Mouse (Mus musculus) small intestine, adult 10 weeks (tissue): ENCODE results near the gene Slc9a1. TPM values are rescaled to one million over a fixed set of nuclear protein-coding genes. Genes with fewer than 3 reads are reported as not detected.

ENCODE experiments used
- polyA plus RNA-seq: library from polyadenylated mRNA; stranded (reverse); fragments of 350-450 nt; fragmentation: Illumina TruSeq; extraction: RNeasy Lipid Tissue Mini Kit (QIAGEN cat#74804); gene quantifications from one replicate; pipeline ENCODE4 v1.2.3, GENCODE M21; 2014; ENCODE audit warnings: low replicate concordance

Gene Slc9a1
- polyA plus RNA-seq: 0.97 TPM

DNA sequence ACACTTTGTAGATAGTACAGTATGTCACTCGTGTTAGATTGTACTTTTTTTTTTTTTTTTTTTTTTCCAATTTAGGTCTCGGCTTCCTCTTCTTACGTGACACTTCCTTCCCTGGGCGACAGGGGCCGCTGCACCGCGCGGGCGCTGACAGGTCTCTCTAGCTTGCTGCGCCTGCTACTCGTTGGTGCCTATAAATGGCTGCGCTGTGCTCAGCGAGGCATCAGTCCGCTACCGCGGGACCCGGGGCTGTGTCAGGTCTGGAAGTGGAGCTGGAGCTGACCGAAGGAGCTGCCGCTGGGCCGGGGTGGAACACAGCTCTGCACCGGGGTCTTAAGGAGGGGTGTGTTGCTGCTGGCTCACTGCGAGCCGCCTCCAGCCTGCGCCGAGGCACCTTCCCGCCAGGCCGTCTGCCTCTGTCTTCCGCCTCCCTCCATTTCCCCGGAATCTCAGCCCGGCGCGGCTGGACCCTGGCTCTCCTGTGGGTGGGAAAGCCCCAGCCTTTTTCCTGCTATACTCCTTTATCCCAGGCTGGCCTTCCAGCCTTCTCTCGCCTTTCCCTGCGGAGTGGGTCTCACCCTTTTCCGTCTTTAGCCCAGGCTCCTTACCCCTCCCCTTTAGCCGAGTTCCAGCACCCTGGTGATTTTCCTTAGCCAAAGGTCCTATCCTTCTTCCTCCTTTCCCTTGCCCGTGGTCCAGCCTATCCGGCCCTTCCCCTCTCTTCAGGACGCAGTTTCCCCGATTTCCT lies at the start of gene Slc9a1:
Gene Slc9a1 (plus strand): TSS at position 154 of the 745 bp plus-strand sequence.

DNA sequence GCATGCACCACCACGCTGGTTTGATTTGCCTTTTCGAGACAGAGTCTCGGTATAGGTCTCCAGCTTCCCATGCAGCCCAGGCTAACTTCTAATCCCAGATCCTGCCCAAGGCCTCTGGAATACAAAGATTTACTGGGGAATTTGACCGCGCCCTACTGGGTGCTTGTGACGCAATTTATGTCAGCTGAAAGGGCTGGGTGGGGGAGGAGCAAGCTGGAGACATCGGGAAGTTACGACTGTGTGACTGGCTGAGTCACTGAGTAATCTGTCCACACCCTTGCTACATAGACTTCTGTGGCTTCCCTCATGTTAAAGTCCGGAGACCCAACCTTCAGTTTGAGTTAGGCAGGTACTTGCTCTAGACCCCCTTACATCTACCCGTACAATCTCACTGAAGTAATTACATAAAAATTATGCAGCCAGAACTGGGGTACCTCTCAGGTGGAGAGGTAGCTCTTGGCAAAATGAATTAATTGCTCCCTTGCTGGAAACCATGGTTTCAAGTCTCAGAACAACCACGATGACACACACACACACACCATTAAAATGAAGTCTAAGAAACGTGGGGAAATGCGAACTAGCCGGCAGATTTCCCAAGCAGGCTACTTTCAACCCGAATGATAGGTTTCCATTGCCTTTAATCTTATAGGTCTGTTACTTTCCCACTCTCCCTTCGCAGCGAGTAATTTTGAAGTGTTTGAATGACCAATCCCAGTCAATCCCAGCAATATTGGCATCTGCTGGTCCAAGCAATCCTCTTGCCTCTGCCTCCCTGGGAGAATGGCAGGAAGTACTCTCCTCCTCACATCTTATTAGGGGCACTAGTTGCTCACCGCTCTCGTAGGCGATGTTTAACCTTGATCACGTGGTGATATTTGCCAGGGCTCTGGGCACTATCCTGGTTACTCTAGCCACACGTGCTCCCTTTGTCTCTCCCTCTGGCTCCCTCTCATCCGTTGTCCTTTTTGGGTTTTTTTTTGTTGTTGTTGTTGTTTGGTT lies 15.8 kb upstream of the Slc9a1 start, which contains the start of gene Wdtc1:
Gene Wdtc1 (minus strand): TSS at position 115 of the 999 bp plus-strand sequence.

Other genes starting within 250 kb of the Slc9a1 start
- gene Wasf2, start 239.2 kb upstream of the Slc9a1 start, polyA plus RNA-seq: 123 TPM
- gene Cd164l2, start 157.6 kb upstream of the Slc9a1 start, polyA plus RNA-seq: not detected
- gene Gpr3, start 157.2 kb upstream of the Slc9a1 start, polyA plus RNA-seq: not detected
- gene Map3k6, start 128.9 kb upstream of the Slc9a1 start, polyA plus RNA-seq: not detected
- gene Sytl1, start 106.6 kb upstream of the Slc9a1 start, polyA plus RNA-seq: not detected
- not detected for gene Tmem222, start 91.9 kb upstream of the Slc9a1 start, polyA plus RNA-seq
- 3.7 TPM for gene Wdtc1, start 16.2 kb upstream of the Slc9a1 start, polyA plus RNA-seq
- gene Tent5b, start 110.4 kb downstream of the Slc9a1 start, polyA plus RNA-seq: not detected
- 1.0 TPM for gene Trnp1, start 128.8 kb downstream of the Slc9a1 start, polyA plus RNA-seq
- 1.6 TPM for gene Kdf1, start 149.3 kb downstream of the Slc9a1 start, polyA plus RNA-seq
- 6.8 TPM for gene Nudc, start 176.3 kb downstream of the Slc9a1 start, polyA plus RNA-seq
- gene Nr0b2, start 183.7 kb downstream of the Slc9a1 start, polyA plus RNA-seq: not detected
- not detected for gene Gpatch3, start 205.0 kb downstream of the Slc9a1 start, polyA plus RNA-seq
- not detected for gene Gpn2, start 214.7 kb downstream of the Slc9a1 start, polyA plus RNA-seq
- gene Sfn, start 232.5 kb downstream of the Slc9a1 start, polyA plus RNA-seq: 0.45 TPM